Mouse (Mus musculus) lung, embryonic 15.5 days (tissue): ENCODE measurements at regions not wholly inside any gene's neighbourhood (a gene's known extent, or its start where the extent isn't known, plus 50 kb on each side); places are given as distances from the start of the nearest gene placed in this dataset.

Source experiments
- ATAC-seq: fragments of 200-750 bp; cut with Nextera tagmentation; 2 replicates; pipeline ENCODE4 v1.8.0; 2017; ENCODE audit warnings: moderate number of reproducible peaks, borderline replicate concordance; ENCODE audit not compliant: low FRiP score, low TSS enrichment; ENCODE audit errors: extremely low read depth
- H3K27ac ChIP-seq: fragments of 300-500 bp; sonication (generic); 2 replicates; pipeline ENCODE4 v1.5.1; 2015; ENCODE audit warnings: moderate library complexity, mild to moderate bottlenecking, inconsistent platforms
- H3K27me3 ChIP-seq: fragments of 300-500 bp; sonication (generic); 2 replicates; pipeline ENCODE4 v1.6.1; 2015; ENCODE audit warnings: inconsistent platforms
- H3K36me3 ChIP-seq: fragments of 300-500 bp; sonication (generic); 2 replicates; pipeline ENCODE4 v1.6.1; 2015; ENCODE audit warnings: inconsistent platforms
- H3K4me1 ChIP-seq: fragments of 300-500 bp; sonication (generic); 2 replicates; pipeline ENCODE4 v1.6.1; 2015; ENCODE audit warnings: inconsistent platforms
- H3K4me2 ChIP-seq: fragments of 300-500 bp; sonication (generic); 2 replicates; pipeline ENCODE4 v1.6.1; 2015; ENCODE audit warnings: inconsistent platforms, mild to moderate bottlenecking, moderate library complexity
- H3K4me3 ChIP-seq: fragments of 300-500 bp; sonication (generic); 2 replicates; pipeline ENCODE4 v1.5.1; 2015; ENCODE audit warnings: mild to moderate bottlenecking, inconsistent platforms
- H3K9ac ChIP-seq: fragments of 300-500 bp; sonication (generic); 2 replicates; pipeline ENCODE4 v1.6.1; 2015; ENCODE audit warnings: inconsistent platforms
- H3K9me3 ChIP-seq: fragments of 300-500 bp; sonication (generic); 2 replicates; pipeline ENCODE4 v1.6.1; 2016; ENCODE audit warnings: inconsistent platforms
- WGBS: fragments of 180-500 bp; shearing (Covaris S2); methylation state at CpG from one replicate; pipeline ENCODE4 v1.1.7; 2015; 5-methylcytosine and 5-hydroxymethylcytosine counted together

GRCm38 (mm10) chr2:133429369-133430062, 122.4 kb upstream of the Bmp2 start:
- H3K4me2 ChIP-seq = no peak overlapping the region
- ATAC-seq = no peak

GRCm38 (mm10) chr2:133430741-133431438, 121.1 kb upstream of the Bmp2 start:
- WGBS = 38% methylated on average over 4 of the region's 4 CpGs
- H3K9me3 ChIP-seq = no peaks in the 10 kb centered on the region
- no peaks in the 10 kb centered on the region for H3K4me1 ChIP-seq
- H3K9ac ChIP-seq = no peak overlapping the region
- H3K27me3 ChIP-seq = no peaks in the 10 kb centered on the region
- no peaks in the 10 kb centered on the region for H3K36me3 ChIP-seq
- no peak overlapping the region for H3K4me3 ChIP-seq
- H3K4me2 ChIP-seq = no peak overlapping the region
- no peak overlapping the region for H3K27ac ChIP-seq
- no peak for ATAC-seq

More at GRCm38 (mm10) chr2:133429369-133430062, 122.4 kb upstream of the Bmp2 start:
- no peak overlapping the region for H3K27ac ChIP-seq
- no peaks in the 10 kb centered on the region for H3K9me3 ChIP-seq
- no peak overlapping the region for H3K4me3 ChIP-seq
- 49% methylated on average over 2 of the region's 2 CpGs for WGBS
- H3K36me3 ChIP-seq = no peaks in the 10 kb centered on the region
- H3K9ac ChIP-seq = no peak overlapping the region
- no peaks in the 10 kb centered on the region for H3K4me1 ChIP-seq
- no peaks in the 10 kb centered on the region for H3K27me3 ChIP-seq

GRCm38 (mm10) chr2:133432141-133432813, 119.7 kb upstream of the Bmp2 start:
- no peak overlapping the region for H3K27ac ChIP-seq
- no peak overlapping the region for H3K9ac ChIP-seq
- H3K9me3 ChIP-seq = no peaks in the 10 kb centered on the region
- no peak for ATAC-seq
- H3K36me3 ChIP-seq = no peaks in the 10 kb centered on the region
- H3K27me3 ChIP-seq = no peaks in the 10 kb centered on the region
- H3K4me3 ChIP-seq = no peak overlapping the region
- WGBS = 76% methylated on average over 10 of the region's 10 CpGs
- H3K4me2 ChIP-seq = no peak overlapping the region
- H3K4me1 ChIP-seq = no peaks in the 10 kb centered on the region

GRCm38 (mm10) chr2:133436913-133437843, 114.8 kb upstream of the Bmp2 start:
- 43% methylated on average over 22 of the region's 22 CpGs for WGBS
- Histone ChIP-seq H3K27ac (no peak overlapping the region), H3K36me3 (no peaks in the 10 kb centered on the region), H3K4me3 (peak overlapping the region; percentile 7), H3K27me3 (no peaks in the 10 kb centered on the region), H3K9ac (no peak overlapping the region), H3K4me2 (peak overlapping the region; percentile 41), H3K9me3 (no peaks in the 10 kb centered on the region), H3K4me1 (no peaks in the 10 kb centered on the region)
- no peak for ATAC-seq

- H3K4me3 ChIP-seq = no peak overlapping the region
- no peak overlapping the region for H3K4me2 ChIP-seq
- no peaks in the 10 kb centered on the region for H3K36me3 ChIP-seq
- no peak for ATAC-seq
- H3K27ac ChIP-seq = no peak overlapping the region
- H3K4me1 ChIP-seq = no peaks in the 10 kb centered on the region
- H3K9ac ChIP-seq = no peak overlapping the region
- no peaks in the 10 kb centered on the region for H3K27me3 ChIP-seq
- 45% methylated on average over 4 of the region's 4 CpGs for WGBS
- no peaks in the 10 kb centered on the region for H3K9me3 ChIP-seq
Measured at GRCm38 (mm10) chr2:133438018-133438417, 113.9 kb upstream of the Bmp2 start.

GRCm38 (mm10) chr2:133443024-133443423, 108.9 kb upstream of the Bmp2 start:
- Histone ChIP-seq H3K27me3 (no peaks in the 10 kb centered on the region), H3K27ac (no peak overlapping the region), H3K4me1 (no peaks in the 10 kb centered on the region), H3K4me2 (no peak overlapping the region), H3K9ac (no peak overlapping the region), H3K36me3 (no peaks in the 10 kb centered on the region), H3K9me3 (no peaks in the 10 kb centered on the region), H3K4me3 (no peak overlapping the region)
- no peak for ATAC-seq
- 85% methylated on average over 4 of the region's 4 CpGs for WGBS

GRCm38 (mm10) chr2:133443490-133443889, 108.5 kb upstream of the Bmp2 start:
- H3K27ac ChIP-seq = no peak overlapping the region
- H3K9me3 ChIP-seq = no peaks in the 10 kb centered on the region
- no peak overlapping the region for H3K4me3 ChIP-seq
- no peak overlapping the region for H3K9ac ChIP-seq
- no peaks in the 10 kb centered on the region for H3K4me1 ChIP-seq
- 58% methylated on average over 2 of the region's 2 CpGs for WGBS
- ATAC-seq = no peak
- no peaks in the 10 kb centered on the region for H3K27me3 ChIP-seq
- H3K4me2 ChIP-seq = no peak overlapping the region
- H3K36me3 ChIP-seq = no peaks in the 10 kb centered on the region

- WGBS = 35% methylated on average over 6 of the region's 6 CpGs
- H3K9me3 ChIP-seq = no peaks in the 10 kb centered on the region
- peak; percentile 67; the same call in 1 of the 2 replicates for ATAC-seq
Measured at GRCm38 (mm10) chr2:133452947-133453346, 99.0 kb upstream of the Bmp2 start.

GRCm38 (mm10) chr2:133455484-133456170, 96.3 kb upstream of the Bmp2 start:
- Histone ChIP-seq H3K36me3 (no peaks in the 10 kb centered on the region), H3K9ac (no peak overlapping the region), H3K27ac (no peak overlapping the region), H3K9me3 (no peaks in the 10 kb centered on the region), H3K27me3 (no peaks in the 10 kb centered on the region), H3K4me3 (no peak overlapping the region), H3K4me2 (no peak overlapping the region), H3K4me1 (no peaks in the 10 kb centered on the region)
- WGBS = 51% methylated on average over 7 of the region's 7 CpGs
- peak; percentile 27; the same call in 1 of the 2 replicates for ATAC-seq

More at GRCm38 (mm10) chr2:133452947-133453346, 99.0 kb upstream of the Bmp2 start:
- Histone ChIP-seq H3K27me3 (no peaks in the 10 kb centered on the region), H3K4me3 (no peak overlapping the region), H3K4me2 (no peak overlapping the region), H3K4me1 (no peaks in the 10 kb centered on the region), H3K36me3 (no peaks in the 10 kb centered on the region), H3K27ac (no peak overlapping the region), H3K9ac (no peak overlapping the region)

- no peak for ATAC-seq
- Histone ChIP-seq H3K4me1 (no peaks in the 10 kb centered on the region), H3K27ac (no peak overlapping the region), H3K27me3 (no peaks in the 10 kb centered on the region), H3K4me3 (no peak overlapping the region), H3K4me2 (no peak overlapping the region), H3K36me3 (no peaks in the 10 kb centered on the region), H3K9ac (no peak overlapping the region), H3K9me3 (no peaks in the 10 kb centered on the region)
- 78% methylated on average over 2 of the region's 2 CpGs for WGBS
Measured at GRCm38 (mm10) chr2:133456785-133457184, 95.2 kb upstream of the Bmp2 start.

GRCm38 (mm10) chr2:133458735-133459134, 93.2 kb upstream of the Bmp2 start:
- ATAC-seq = no peak

More at GRCm38 (mm10) chr2:133458735-133459134, 93.2 kb upstream of the Bmp2 start:
- Histone ChIP-seq H3K4me2 (no peak overlapping the region), H3K27ac (no peak overlapping the region), H3K27me3 (no peaks in the 10 kb centered on the region), H3K9ac (no peak overlapping the region), H3K9me3 (no peaks in the 10 kb centered on the region), H3K4me3 (no peak overlapping the region), H3K36me3 (no peaks in the 10 kb centered on the region), H3K4me1 (no peaks in the 10 kb centered on the region)
- WGBS = 51% methylated on average over 2 of the region's 2 CpGs
